Mouse (Mus musculus) cerebellum, adult 11-12 months (tissue): Measurements from ENCODE around the gene Cand1.

Source experiments
- DNase-seq: peaks from one replicate; pipeline ENCODE4 v3.0.0; 2022

Cand1 gene

GRCm38 (mm10) chr10:119239969-119240721, at the start of gene Cand1:
TSS of gene Cand1 (minus strand) at chr10:119240055.
- DNase-seq = peak; percentile 99

- DNase-seq = no peak
These were observed 39.0 kb upstream of the Cand1 start for GRCm38 (mm10) chr10:119278871-119279270.

- no peak for DNase-seq
These were observed 34.5 kb upstream of the Cand1 start for GRCm38 (mm10) chr10:119274333-119274732.

GRCm38 (mm10) chr10:119272536-119272935, 32.7 kb upstream of the Cand1 start:
- no peak for DNase-seq

- DNase-seq = no peak
These were observed 32.1 kb upstream of the Cand1 start for GRCm38 (mm10) chr10:119272005-119272404.

GRCm38 (mm10) chr10:119271101-119271500, 31.2 kb upstream of the Cand1 start:
- DNase-seq = no peak

- no peak for DNase-seq
These were observed 30.6 kb upstream of the Cand1 start for GRCm38 (mm10) chr10:119270384-119270985.

GRCm38 (mm10) chr10:119264761-119265160, 24.9 kb upstream of the Cand1 start:
- no peak for DNase-seq

- DNase-seq = no peak
These were observed 23.0 kb upstream of the Cand1 start for GRCm38 (mm10) chr10:119262821-119263220.

- no peak for DNase-seq
These were observed 18.0 kb upstream of the Cand1 start for GRCm38 (mm10) chr10:119257876-119258275.

- DNase-seq = no peak
These were observed 4.3 kb upstream of the Cand1 start for GRCm38 (mm10) chr10:119244146-119244545.

GRCm38 (mm10) chr10:119240722-119241089, 851 bp upstream of the Cand1 start:
- DNase-seq = peak; percentile 55

GRCm38 (mm10) chr10:119239633-119239968, 254 bp downstream of the Cand1 start:
- no peak for DNase-seq

GRCm38 (mm10) chr10:119238985-119239631, 747 bp downstream of the Cand1 start:
- no peak for DNase-seq

- no peak for DNase-seq
These were observed 8.3 kb downstream of the Cand1 start for GRCm38 (mm10) chr10:119231526-119231925.

- no peak for DNase-seq
These were observed 9.2 kb downstream of the Cand1 start for GRCm38 (mm10) chr10:119230703-119231102.

GRCm38 (mm10) chr10:119230074-119230669, 9.7 kb downstream of the Cand1 start:
- DNase-seq = no peak

- no peak for DNase-seq
These were observed 16.2 kb downstream of the Cand1 start for GRCm38 (mm10) chr10:119223686-119224085.

- no peak for DNase-seq
These were observed 18.2 kb downstream of the Cand1 start for GRCm38 (mm10) chr10:119221631-119222030.

- no peak for DNase-seq
These were observed 20.4 kb downstream of the Cand1 start for GRCm38 (mm10) chr10:119219415-119219814.

GRCm38 (mm10) chr10:119218274-119219080, 21.4 kb downstream of the Cand1 start:
- DNase-seq = no peak

- no peak for DNase-seq
These were observed 27.4 kb downstream of the Cand1 start for GRCm38 (mm10) chr10:119212443-119212842.

GRCm38 (mm10) chr10:119211251-119211650, 28.6 kb downstream of the Cand1 start:
- DNase-seq = no peak
